Comparison of ENCODE assay signal across 25 mouse cellular contexts in the genomic region with DNA sequence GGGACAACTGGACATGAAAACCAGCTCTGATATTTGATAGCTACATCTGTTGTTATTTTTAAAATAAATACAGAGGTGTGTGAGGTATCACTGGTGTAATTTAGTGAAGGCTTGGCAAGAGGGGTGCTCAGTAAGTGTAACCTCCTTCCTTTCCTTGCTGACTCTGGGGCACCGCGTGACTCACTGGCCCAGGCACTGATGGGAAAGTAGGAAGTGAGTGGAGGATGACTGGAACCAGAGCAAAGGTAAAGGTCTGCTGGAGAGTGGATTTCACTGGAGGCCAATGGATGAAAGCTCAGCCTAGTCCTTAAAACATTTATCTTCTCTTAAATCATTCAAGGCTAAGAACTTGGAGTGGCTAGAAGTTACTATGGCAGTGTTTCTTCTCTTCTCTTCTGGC.
"Had no signal": no experiment of that assay in that cellular context is flagged by ENCODE, and none has a peak within 500 bp of the region (broad histone marks: within the 10 kb centered on the region; RNA-seq: fewer than 3 reads in every experiment).

No protein-coding gene starts in this region.

- H3K27me3 ChIP-seq: limb, embryonic 13.5 days; liver, embryonic 12.5 days; liver, embryonic 15.5 days; lung, embryonic 15.5 days; megakaryocyte, embryonic 14.5 days; midbrain, embryonic 13.5 days; neural tube, embryonic 13.5 days; stomach, embryonic 15.5 days had no signal

- ATAC-seq: intestine, postnatal 0 days; liver, embryonic 12.5 days; midbrain, embryonic 13.5 days; midbrain, embryonic 16.5 days had no signal

- H3K9ac ChIP-seq: limb, embryonic 13.5 days; liver, embryonic 12.5 days; liver, embryonic 15.5 days; lung, embryonic 15.5 days; midbrain, embryonic 13.5 days; neural tube, embryonic 13.5 days; stomach, embryonic 15.5 days had no signal

- H3K9me3 ChIP-seq: limb, embryonic 10.5 days; limb, embryonic 13.5 days; liver, embryonic 12.5 days; liver, embryonic 15.5 days; lung, embryonic 15.5 days; megakaryocyte, embryonic 14.5 days; midbrain, embryonic 10.5 days; midbrain, embryonic 13.5 days; neural tube, embryonic 13.5 days; stomach, embryonic 15.5 days had no signal

- H3K27ac ChIP-seq: limb, embryonic 10.5 days; liver, embryonic 12.5 days; liver, embryonic 15.5 days; lung, embryonic 15.5 days; midbrain, embryonic 10.5 days; midbrain, embryonic 13.5 days; neural tube, embryonic 13.5 days; stomach, embryonic 15.5 days had no signal

- DNase-seq: kidney, adult 8-10 months; layer of hippocampus, adult 9-11 months; liver; lung, adult 18-20 months; lung, postnatal 10 days; lung, postnatal 36 days; retina, postnatal 1 day; right cerebral cortex, postnatal 25 days; spleen, adult 18-20 months; thymus, adult 2 months; thymus, postnatal 14 days; thymus, postnatal 4 days had no signal

- H3K4me2 ChIP-seq: limb, embryonic 13.5 days; liver, embryonic 12.5 days; liver, embryonic 15.5 days; lung, embryonic 15.5 days; midbrain, embryonic 13.5 days; neural tube, embryonic 13.5 days; stomach, embryonic 15.5 days had no signal

- H3K4me1 ChIP-seq: limb, embryonic 10.5 days; limb, embryonic 13.5 days; liver, embryonic 12.5 days; liver, embryonic 15.5 days; lung, embryonic 15.5 days; midbrain, embryonic 10.5 days; stomach, embryonic 15.5 days had no signal

- H3K4me3 ChIP-seq: limb, embryonic 10.5 days; limb, embryonic 13.5 days; liver, embryonic 12.5 days; liver, embryonic 15.5 days; lung, embryonic 15.5 days; megakaryocyte, embryonic 14.5 days; midbrain, embryonic 10.5 days; midbrain, embryonic 13.5 days; myocyte; neural tube, embryonic 13.5 days; stomach, embryonic 15.5 days had no signal
